8 mouse cellular contexts compared by ENCODE assay signal in the genomic region with DNA sequence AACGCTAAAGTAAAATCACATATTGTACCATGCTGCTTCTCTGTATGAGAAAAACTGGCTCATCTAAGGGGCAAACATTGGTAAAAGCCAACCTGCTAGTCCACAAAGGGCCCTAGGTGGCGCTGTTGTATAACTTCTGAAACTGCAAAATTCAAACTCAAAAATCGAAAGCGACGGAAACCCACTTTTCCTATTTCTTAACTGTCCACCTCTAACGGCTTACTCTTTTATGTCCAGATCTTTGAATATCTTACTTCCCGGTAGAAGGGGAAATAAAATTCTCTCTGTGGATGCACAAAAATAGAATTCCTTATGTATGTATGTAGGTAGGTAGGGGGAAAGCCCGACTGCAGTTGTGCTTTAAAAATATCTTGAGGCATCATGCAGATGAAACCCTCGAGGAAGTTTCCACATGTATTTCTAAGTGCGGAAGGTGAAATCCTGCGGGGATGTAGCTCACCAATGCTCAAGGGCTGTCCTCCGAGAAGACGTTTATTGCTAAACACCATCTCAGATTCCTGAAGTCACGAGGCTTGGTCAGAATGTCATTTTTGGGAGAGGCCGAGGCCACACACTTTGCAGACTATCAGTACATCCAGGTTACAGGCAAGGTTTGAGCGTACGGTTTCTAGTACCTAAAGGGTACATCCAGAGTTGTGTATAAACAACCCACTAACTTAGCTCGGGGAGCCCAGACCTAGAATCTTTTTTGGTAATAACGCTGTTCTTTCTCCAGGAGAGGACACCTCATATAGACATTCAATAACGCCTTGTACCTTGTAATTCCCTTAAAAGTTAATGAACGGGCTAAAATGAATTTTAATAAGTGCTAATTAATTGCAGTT.
DNase-seq lines count a peak whose midpoint lies in the region; ATAC-seq and TF ChIP-seq lines count a peak whose summit lies in the region.

No protein-coding gene starts in this region.

- H3K27ac ChIP-seq in limb, embryonic 14.5 days (replicated peaks; ENCODE audit: low read depth, low read length): peak overlapping the region; percentile 68
- peak overlapping the region; percentile 72 for H3K27ac ChIP-seq in midbrain, embryonic 16.5 days (ENCODE audit: low read length)
- H3K27ac ChIP-seq in stomach, embryonic 16.5 days (ENCODE audit: low read length): peak overlapping the region; percentile 52; the same call in 1 of the 2 replicates

- H3K4me3 ChIP-seq in limb, embryonic 14.5 days (replicated peaks; ENCODE audit: low read length): peak overlapping the region; percentile 44
- peak overlapping the region; percentile 36 for H3K4me3 ChIP-seq in midbrain, embryonic 16.5 days (ENCODE audit: low read depth, low read length)
- H3K4me3 ChIP-seq in stomach, embryonic 16.5 days (replicated peaks; ENCODE audit: low read length): peak overlapping the region; percentile 61

- H3K36me3 ChIP-seq in limb, embryonic 14.5 days (ENCODE audit: control insufficient read depth, insufficient read depth, low read length): no peaks in the 10 kb centered on the region
- no peaks in the 10 kb centered on the region for H3K36me3 ChIP-seq in midbrain, embryonic 16.5 days (ENCODE audit: control insufficient read depth, insufficient read depth, low read length)
- no peaks in the 10 kb centered on the region for H3K36me3 ChIP-seq in stomach, embryonic 16.5 days (ENCODE audit: control insufficient read depth, insufficient read depth, low read length)

- H3K27me3 ChIP-seq in limb, embryonic 14.5 days (ENCODE audit: control insufficient read depth, insufficient read depth, low read length): no peaks in the 10 kb centered on the region
- H3K27me3 ChIP-seq in midbrain, embryonic 16.5 days (ENCODE audit: control insufficient read depth, insufficient read depth, low read depth, low read length): no peaks in the 10 kb centered on the region
- no peaks in the 10 kb centered on the region for H3K27me3 ChIP-seq in stomach, embryonic 16.5 days (ENCODE audit: control insufficient read depth, insufficient read depth, low read length)

- WGBS in limb, embryonic 14.5 days: 4% methylated on average over 21 of the region's 21 CpGs
- 7% methylated on average over 21 of the region's 21 CpGs for WGBS in midbrain, embryonic 16.5 days
- 4% methylated on average over 21 of the region's 21 CpGs for WGBS in stomach, embryonic 16.5 days

- peak; percentile 33 for ATAC-seq in limb, embryonic 14.5 days (ENCODE audit: low FRiP score, low read depth)
- ATAC-seq in midbrain, embryonic 16.5 days: peak; percentile 75
- no peak for ATAC-seq in stomach, embryonic 16.5 days (ENCODE audit: insufficient read depth, low FRiP score)

- peaks cover 2% of the 10 kb centered on the region; the same call in 1 of the 2 replicates for H3K4me1 ChIP-seq in limb, embryonic 14.5 days (ENCODE audit: control insufficient read depth, insufficient read depth, low read length)
- H3K4me1 ChIP-seq in midbrain, embryonic 16.5 days (ENCODE audit: control insufficient read depth, insufficient read depth, low read length): no peaks in the 10 kb centered on the region; the same call in 1 of the 2 replicates
- H3K4me1 ChIP-seq in stomach, embryonic 16.5 days (ENCODE audit: control insufficient read depth, insufficient read depth, low read length): no peaks in the 10 kb centered on the region

- DNase-seq in A20 (ENCODE audit: low read depth, low spot score): peak; percentile 86
- peak; percentile 77 for DNase-seq in adrenal gland, postnatal 14 days
- peak; percentile 79 for DNase-seq in embryo, embryonic 9.5 days (ENCODE audit: extremely low spot score)
- peak; percentile 54 for DNase-seq in heart, adult 8-10 months (ENCODE audit: low spot score)
- peak; percentile 72 for DNase-seq in kidney, adult 9 months
- peak; percentile 89 for DNase-seq in limb, embryonic 14.5 days (ENCODE audit: low spot score)

- H3K9ac ChIP-seq in limb, embryonic 14.5 days (ENCODE audit: low read depth, low read length, severe bottlenecking): peak overlapping the region; percentile 66
- H3K9ac ChIP-seq in midbrain, embryonic 16.5 days (ENCODE audit: low read depth, low read length): peak overlapping the region; percentile 66
- peak overlapping the region; percentile 72 for H3K9ac ChIP-seq in stomach, embryonic 16.5 days (ENCODE audit: low read length)

- H3K9me3 ChIP-seq in limb, embryonic 14.5 days (ENCODE audit: control insufficient read depth, low read length): no peaks in the 10 kb centered on the region
- H3K9me3 ChIP-seq in midbrain, embryonic 16.5 days (replicated peaks; ENCODE audit: control insufficient read depth, low read length, poor library complexity, severe bottlenecking): no peaks in the 10 kb centered on the region
- no peaks in the 10 kb centered on the region for H3K9me3 ChIP-seq in stomach, embryonic 16.5 days (replicated peaks; ENCODE audit: control insufficient read depth, low read length)

- no peak for TF ChIP-seq POLR2A in limb, embryonic 14.5 days (IDR thresholded peaks at IDR 0.05; ENCODE audit: borderline replicate concordance, extremely low read depth, insufficient read depth, insufficient read length)

- H3K4me2 ChIP-seq in limb, embryonic 14.5 days (replicated peaks; ENCODE audit: low read depth, low read length, severe bottlenecking): peak overlapping the region; percentile 90
- peak overlapping the region; percentile 66 for H3K4me2 ChIP-seq in midbrain, embryonic 16.5 days (ENCODE audit: low read length)
- H3K4me2 ChIP-seq in stomach, embryonic 16.5 days (ENCODE audit: low read depth, low read length): peak overlapping the region; percentile 98
